Mouse (Mus musculus) spleen, adult 12 weeks (tissue): ENCODE measurements around the gene Hist1h2aa.

ENCODE experiments used
- DNase-seq: peaks from one replicate; pipeline ENCODE4 v3.0.0; 2022; ENCODE audit warnings: low spot score

Gene Hist1h2aa

DNA sequence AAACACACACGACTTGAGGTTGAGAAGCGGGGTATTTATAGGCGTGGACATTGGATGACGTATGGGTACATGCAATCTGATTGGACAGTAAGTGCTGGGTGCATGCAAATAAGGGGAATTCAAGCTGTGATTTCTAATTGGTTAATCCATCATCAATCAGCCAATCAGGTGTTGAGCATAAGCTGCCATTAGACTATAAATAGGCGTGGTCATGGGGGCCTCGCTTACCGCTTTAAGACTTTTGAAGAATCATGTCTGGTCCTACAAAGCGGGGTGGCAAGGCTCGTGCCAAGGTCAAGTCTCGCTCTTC, at the start of gene Hist1h2aa:
Gene Hist1h2aa (plus strand): TSS at position 252 of the 310 bp plus-strand sequence.
- DNase-seq, result no peak

DNA sequence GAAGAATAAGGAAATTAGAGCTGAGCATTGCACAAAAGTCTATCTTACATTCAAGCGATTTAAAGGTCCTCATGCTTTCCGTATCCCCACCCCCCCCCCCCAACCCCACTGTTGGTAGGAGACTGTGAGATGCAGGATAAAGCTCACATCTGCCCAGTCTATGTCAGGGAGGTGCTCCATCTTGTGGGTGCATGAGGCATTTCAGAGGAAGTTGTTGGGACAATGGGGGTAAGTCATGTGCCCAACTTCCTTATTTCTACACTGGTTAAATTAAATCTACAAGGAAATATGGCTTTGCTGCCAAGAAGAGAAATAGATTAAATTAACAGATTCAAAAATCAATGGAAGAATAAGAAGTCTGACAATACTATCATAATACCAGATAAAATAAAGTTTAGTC, 48.7 kb upstream of the Hist1h2aa start:
- no peak for DNase-seq

DNA sequence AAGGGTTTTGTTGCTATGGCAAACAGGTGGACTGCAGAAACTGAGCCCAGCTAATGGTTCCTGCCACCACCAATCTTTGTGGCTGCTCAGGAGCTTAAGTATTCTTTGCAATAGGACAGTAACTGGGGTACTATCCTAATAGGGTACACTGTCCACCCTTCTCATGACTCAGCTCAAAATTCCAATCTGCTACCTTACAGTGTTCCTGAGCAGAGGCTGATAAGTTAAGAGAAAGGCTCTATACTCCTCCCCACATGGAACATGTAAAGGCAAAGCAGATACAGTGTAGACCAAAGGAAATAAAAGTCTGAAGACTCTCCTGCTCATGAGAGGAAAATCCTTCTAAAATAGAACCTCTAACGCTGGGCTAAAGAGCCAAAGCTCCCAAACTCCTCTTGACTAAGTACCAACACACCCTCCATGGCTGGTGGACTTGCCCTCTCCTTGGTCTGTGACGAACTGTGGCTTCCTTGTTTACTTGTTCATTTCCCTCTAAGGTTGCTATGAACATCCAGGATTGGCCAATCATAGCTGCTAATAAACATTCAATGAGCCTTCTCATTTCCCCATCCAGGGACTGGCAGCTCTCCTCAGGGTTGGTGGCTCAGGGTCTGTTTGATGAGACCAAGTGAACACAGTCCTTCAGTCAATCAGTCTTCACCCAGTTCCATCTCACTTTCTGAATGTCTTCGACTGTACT, 47.1 kb upstream of the Hist1h2aa start:
- no peak for DNase-seq

GRCm38 (mm10) chr13:23889011-23889605, 45.2 kb upstream of the Hist1h2aa start:
- no peak for DNase-seq

DNA sequence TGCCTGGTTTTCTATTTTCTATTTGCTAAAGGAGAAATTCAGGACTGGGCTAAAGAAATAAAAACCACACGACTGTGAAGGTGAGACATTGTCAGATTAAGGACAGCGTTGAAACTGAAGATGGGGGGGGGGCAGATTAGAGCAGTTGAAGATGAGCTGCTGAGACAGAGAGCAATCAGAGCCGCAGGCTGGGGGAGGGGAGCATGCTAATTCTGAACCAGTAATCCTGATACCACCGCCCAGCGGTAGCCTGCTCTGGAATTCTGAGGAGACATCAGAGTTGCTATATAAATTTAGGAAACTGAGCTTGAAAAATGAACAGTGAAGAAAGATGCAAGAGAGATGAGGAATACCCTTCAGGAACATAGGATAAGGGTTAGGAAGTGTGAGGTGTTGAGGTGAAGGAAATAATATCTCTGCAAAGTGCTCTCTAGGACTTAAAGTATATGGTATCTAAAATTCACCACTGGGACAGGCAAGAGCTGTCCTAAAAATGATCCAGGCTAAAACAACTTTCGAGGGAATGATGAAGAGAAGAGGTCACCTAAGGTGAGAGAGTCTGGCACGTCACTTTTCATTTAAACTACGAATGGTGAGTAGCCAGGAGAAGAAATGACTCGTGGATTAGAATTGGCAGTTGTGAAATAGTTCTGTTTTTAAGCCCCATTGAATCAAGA, 41.5 kb upstream of the Hist1h2aa start:
- no peak for DNase-seq

- no peak for DNase-seq
Measured at GRCm38 (mm10) chr13:23893269-23893593, 41.0 kb upstream of the Hist1h2aa start.

DNA sequence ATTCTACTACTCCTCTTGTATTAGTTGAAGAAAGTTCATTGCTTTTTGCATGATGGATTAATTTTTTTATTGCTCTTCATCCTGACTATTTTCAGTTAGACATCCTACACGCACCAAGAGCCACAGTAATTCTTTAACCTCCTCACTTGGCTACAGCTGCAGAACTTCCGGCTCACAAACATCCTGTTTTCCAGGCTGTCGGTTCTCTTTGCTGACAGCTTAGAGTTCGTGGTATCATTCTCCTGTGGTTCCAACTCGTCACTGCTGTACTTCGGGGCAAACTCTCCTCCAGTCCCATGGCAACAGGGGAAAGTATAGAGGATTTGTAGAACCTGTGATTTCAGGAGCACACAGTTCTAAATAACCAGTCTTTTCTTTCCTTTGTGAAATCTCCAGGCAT, 36.0 kb upstream of the Hist1h2aa start:
- DNase-seq, result no peak

- DNase-seq, result no peak
Measured at GRCm38 (mm10) chr13:23906906-23907305, 27.4 kb upstream of the Hist1h2aa start.

DNA sequence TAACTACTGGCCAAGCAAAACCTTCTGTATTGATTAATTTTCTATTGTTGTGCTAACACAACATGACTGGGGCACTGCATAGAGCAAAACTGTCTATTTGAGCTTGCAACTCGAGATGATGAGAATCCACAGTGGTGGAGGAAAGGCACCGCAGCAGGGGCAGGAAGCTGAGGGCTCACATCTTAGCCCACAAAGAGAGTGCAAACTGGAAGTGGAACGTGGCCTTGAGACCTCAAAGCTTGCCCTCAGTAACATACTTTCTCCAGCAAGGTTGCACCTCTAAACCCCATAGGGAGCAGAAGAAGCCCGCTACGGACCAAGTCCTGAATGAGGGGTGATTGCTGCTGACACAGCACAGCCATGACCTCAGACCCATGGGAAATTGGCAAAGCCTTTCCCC, 24.1 kb upstream of the Hist1h2aa start:
- DNase-seq, result no peak

DNA sequence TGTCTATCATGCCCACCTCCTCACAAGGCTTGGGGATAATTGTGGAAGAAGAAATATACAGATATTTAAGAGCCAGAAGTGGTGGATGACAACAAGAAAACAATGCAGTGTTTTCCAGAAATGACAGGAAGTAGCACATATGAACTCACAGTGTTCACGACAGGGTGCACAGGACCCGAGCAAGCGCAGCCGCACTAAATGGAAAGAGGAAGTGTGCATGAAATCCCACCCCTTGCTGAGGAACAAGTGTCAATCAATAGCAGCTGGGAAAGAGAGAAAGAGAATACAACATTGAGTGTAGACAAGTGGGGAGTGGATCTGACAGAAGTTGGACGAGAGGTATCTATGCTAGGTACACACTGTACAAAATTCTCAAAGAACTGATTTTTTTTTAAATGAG, 22.9 kb upstream of the Hist1h2aa start:
- no peak for DNase-seq

DNA sequence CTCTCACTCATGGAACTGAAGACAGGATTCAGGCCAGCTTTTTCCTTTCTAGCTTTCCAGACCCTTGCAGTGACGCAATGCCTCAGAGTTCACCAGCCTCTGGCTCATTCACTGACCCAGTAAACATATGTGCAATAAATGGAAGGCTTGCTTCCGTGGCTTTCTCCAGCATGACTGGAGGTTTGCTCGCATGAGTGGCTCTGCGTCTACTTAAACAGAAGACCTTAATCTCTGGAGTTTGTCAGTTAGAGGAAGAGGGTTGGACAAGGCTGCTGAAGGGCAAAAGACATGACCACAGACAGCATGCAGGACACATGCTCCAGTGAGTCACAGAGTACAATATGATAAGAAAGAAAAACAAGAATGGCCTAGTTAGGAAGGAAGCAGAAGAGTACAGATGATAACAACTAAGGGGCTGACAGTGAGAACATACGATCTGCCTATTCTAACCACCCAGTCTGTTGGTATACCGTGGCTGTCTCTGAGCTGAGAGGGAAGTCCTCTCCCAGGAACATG, 20.4 kb upstream of the Hist1h2aa start:
- no peak for DNase-seq

DNA sequence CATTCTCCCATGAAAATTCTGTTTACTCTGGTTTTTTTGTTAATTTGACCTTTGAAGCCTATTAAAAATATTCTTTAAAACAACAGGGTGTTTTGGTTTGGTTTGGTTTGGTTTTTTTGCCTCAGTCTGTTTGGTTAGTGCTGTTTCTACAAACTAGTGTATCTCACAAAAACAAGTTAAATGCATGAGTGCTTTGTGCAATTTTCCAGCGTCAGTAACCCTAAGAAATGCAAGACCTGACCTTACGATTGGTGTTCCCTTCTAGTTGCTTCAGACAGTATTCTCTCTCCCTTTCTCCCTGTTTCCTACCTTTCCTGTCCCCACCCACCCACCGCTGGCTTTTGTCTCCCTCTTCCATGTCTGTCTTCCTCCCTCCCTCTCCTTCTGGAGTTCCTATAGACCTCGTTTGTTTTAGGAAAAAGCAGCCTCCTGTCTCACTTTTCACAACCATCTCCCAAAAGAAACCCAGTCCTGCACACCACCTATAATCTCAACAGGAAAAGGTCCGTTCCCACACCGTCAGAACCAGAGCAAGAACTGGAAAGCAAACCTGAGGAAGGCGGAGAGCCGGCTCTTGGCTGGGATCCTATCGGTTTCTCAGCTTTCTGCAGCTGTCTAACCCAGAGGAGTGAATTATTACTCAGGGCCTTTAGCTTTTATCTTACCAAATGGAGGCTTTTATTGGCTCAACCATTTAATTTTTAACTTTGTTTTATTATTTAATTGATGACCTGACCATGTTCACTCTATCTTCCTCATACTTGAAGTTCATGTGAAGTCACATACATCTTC, 19.7 kb upstream of the Hist1h2aa start, which contains the start of gene Slc17a4:
Gene Slc17a4 (minus strand): TSS at position 634 of the 792 bp plus-strand sequence.
- no peak for DNase-seq

GRCm38 (mm10) chr13:23916132-23916531, 18.1 kb upstream of the Hist1h2aa start:
- no peak for DNase-seq

GRCm38 (mm10) chr13:23917674-23918073, 16.6 kb upstream of the Hist1h2aa start:
- DNase-seq, result no peak

GRCm38 (mm10) chr13:23925792-23926191, 8.5 kb upstream of the Hist1h2aa start:
- DNase-seq, result no peak

- no peak for DNase-seq
Measured at GRCm38 (mm10) chr13:23928637-23929036, 5.6 kb upstream of the Hist1h2aa start.

GRCm38 (mm10) chr13:23930461-23930860, 3.8 kb upstream of the Hist1h2aa start:
- no peak for DNase-seq

DNA sequence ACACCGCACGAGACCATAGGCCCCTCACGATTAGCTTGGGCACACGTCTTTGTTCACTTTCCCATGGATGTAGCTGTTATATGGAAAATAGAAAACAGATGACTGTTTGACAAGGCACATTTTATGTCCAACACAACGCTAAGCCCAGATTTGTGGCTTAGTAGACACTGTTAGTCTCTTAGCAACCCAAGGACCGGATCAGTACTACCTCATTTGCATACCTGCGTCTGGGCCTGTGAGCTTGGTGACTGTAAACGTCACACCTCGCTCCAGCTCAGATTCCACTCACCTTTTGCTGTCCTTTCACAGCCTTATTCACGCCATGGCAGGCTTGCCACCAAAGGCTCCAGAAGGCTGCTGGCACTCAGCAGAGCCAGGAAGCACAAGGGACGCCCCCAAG, 3.4 kb upstream of the Hist1h2aa start:
- no peak for DNase-seq

DNA sequence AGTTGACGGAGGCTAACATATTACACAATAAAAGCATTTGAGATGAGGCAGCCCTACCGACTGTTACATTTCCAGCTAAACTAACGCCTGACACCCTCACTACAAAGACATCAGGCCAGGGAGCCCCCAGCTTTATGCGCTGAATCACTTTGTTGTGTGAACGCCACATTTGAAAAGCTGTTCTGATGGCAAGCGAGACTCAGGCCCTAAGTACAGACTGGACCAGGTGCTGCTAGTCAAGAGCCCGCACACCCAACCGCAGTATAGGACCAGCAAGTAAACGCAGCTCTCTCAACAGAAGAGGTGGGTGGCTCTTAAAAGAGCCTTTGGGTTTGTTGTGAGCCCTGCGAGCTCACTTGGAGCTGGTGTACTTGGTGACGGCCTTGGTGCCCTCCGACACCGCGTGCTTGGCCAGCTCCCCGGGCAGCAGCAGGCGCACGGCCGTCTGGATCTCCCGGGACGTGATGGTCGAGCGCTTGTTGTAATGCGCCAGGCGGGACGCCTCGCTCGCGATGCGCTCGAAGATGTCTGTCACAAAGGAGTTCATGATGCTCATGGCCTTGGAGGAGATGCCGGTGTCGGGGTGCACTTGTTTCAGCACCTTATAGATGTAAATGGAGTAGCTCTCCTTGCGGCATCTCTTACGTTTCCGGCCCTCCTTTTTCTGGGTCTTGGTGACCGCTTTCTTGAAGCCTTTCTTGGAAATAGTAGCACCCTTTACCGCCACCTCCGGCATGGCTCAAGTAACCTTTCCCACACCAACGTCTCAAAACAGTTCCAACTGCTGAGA, 646 bp upstream of the Hist1h2aa start, which contains the start of gene Hist1h2ba:
Gene Hist1h2ba (minus strand): TSS at position 736 of the 790 bp plus-strand sequence.
- DNase-seq, result no peak

DNA sequence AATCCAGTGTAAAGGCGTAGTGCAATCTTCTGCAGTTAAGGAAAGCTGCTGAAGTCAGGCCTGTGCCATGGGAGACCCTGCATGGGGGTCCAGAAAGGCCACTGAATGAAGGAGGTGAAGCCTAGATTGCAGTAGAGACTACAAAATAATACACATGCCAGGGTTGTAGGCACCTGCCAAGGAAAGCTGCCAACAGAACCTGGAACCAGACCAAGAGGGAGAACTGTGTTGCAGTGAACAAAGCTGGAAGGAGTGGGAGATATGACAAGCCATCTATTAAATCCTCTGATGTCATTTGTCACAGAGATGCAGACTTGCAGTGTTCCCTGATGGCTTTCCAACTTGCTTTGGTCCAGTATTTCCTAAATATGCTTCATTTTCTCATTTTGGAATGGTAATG, 4.4 kb downstream of the Hist1h2aa start:
- DNase-seq, result no peak

DNA sequence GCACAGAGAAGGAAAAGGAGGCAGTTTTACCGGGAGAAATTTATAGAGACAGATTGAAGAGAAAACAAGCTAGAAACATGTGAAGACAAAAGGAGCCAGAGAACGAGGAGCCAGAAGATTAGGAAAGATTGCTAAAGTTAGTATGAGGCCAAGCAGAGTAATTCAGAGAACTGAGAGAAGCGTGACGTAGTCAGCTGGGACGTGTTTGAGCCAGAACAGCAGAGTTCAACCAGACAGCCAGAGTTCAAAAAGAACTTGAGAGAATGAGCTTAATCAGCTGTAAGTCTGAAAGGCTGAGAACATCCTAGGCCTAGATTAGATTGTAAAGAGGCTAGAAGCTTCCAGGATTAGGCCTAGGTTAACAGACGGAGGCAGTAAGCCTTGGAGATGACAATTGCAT, 6.0 kb downstream of the Hist1h2aa start:
- DNase-seq, result no peak

GRCm38 (mm10) chr13:23942861-23943260, 8.6 kb downstream of the Hist1h2aa start:
- no peak for DNase-seq
